Mouse (Mus musculus): ENCODE measurements at regions not wholly inside any gene's neighbourhood (a gene's known extent, or its start where the extent isn't known, plus 50 kb on each side); places are given as distances from the start of the nearest gene placed in this dataset.

DNA sequence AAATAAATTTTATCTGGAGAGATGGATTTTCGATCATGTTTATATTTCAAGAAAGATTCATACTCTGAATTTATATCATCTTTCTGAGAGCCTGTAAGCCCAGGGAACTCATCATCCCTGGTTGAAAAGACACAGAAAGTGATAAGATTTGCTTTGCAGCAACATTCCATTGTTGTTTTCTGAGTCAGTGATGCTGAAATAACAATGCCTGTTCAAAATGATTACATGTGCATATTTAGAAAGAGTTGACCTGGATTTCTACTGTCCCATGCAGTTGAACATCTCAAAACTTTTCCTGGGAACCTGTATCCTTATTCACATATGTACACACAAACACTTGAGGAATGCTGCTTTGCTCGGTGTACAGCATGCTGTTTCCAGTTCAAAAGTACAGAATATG, 882.2 kb downstream of the Serpinb8 start:
- Histone ChIP-seq H3K27ac (replicated peaks; ENCODE audit: low read depth, low read length) (no peak overlapping the region), H3K4me2 (ENCODE audit: low read depth, low read length) (no peak overlapping the region), H3K9ac (replicated peaks; ENCODE audit: low read length) (no peak overlapping the region), H3K9me3 (replicated peaks; ENCODE audit: control insufficient read depth, low read length) (no peaks in the 10 kb centered on the region), H3K4me1 (ENCODE audit: control insufficient read depth, insufficient read depth, low read length) (no peaks in the 10 kb centered on the region), H3K4me3 (ENCODE audit: low read depth, low read length) (no peak overlapping the region), H3K36me3 (replicated peaks; ENCODE audit: control insufficient read depth, insufficient read depth, low read depth, low read length) (no peaks in the 10 kb centered on the region), H3K27me3 (ENCODE audit: control insufficient read depth, insufficient read depth, low read length) (no peaks in the 10 kb centered on the region)
- no peak for ATAC-seq (replicated peaks; ENCODE audit: insufficient number of reproducible peaks, low FRiP score, low TSS enrichment, low read depth)
- 93% methylated on average over 2 of the region's 2 CpGs for WGBS
- no peak for DNase-seq (ENCODE audit: low spot score)

DNA sequence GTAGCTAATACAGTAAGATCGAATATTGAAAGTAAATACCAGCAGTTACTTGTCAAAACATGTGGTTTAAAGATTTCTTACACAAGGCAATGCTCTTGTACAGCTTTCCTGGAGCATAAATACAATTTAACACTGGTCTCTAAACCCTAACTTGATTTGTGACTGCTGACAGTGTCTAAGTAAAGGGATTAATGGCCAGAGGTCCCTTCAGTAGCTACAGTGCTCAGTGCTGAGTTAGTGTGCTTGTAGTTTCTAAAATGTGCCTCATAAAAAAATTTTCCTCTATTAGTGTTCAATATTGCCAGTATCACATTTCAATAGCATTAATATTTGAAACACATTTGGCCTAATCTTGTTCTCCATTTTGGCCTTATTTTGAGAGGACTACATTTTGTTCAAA, 909.0 kb downstream of the Serpinb8 start:
- ATAC-seq (replicated peaks; ENCODE audit: insufficient number of reproducible peaks, low FRiP score, low TSS enrichment, low read depth) (no peak), DNase-seq (ENCODE audit: low spot score) (no peak)
- H3K4me3 ChIP-seq (ENCODE audit: low read depth, low read length), result no peak overlapping the region
- 74% methylated on average over 1 of the region's 1 CpGs for WGBS
- H3K36me3 ChIP-seq (replicated peaks; ENCODE audit: control insufficient read depth, insufficient read depth, low read depth, low read length), result no peaks in the 10 kb centered on the region
- H3K9me3 ChIP-seq (replicated peaks; ENCODE audit: control insufficient read depth, low read length), result no peaks in the 10 kb centered on the region
- H3K9ac ChIP-seq (replicated peaks; ENCODE audit: low read length), result no peak overlapping the region
- no peaks in the 10 kb centered on the region for H3K27me3 ChIP-seq (ENCODE audit: control insufficient read depth, insufficient read depth, low read length)
- H3K27ac ChIP-seq (replicated peaks; ENCODE audit: low read depth, low read length), result no peak overlapping the region
- H3K4me1 ChIP-seq (ENCODE audit: control insufficient read depth, insufficient read depth, low read length), result no peaks in the 10 kb centered on the region
- no peak overlapping the region for H3K4me2 ChIP-seq (ENCODE audit: low read depth, low read length)

- Histone ChIP-seq H3K4me2 (ENCODE audit: low read depth, low read length) (no peak overlapping the region), H3K4me1 (ENCODE audit: control insufficient read depth, insufficient read depth, low read length) (no peaks in the 10 kb centered on the region), H3K27ac (replicated peaks; ENCODE audit: low read depth, low read length) (no peak overlapping the region), H3K4me3 (ENCODE audit: low read depth, low read length) (no peak overlapping the region), H3K36me3 (replicated peaks; ENCODE audit: control insufficient read depth, insufficient read depth, low read depth, low read length) (no peaks in the 10 kb centered on the region), H3K27me3 (ENCODE audit: control insufficient read depth, insufficient read depth, low read length) (no peaks in the 10 kb centered on the region), H3K9me3 (replicated peaks; ENCODE audit: control insufficient read depth, low read length) (no peaks in the 10 kb centered on the region), H3K9ac (replicated peaks; ENCODE audit: low read length) (no peak overlapping the region)
- WGBS, result 56% methylated on average over 2 of the region's 2 CpGs
- DNase-seq (ENCODE audit: low spot score) (peak; percentile 8), ATAC-seq (replicated peaks; ENCODE audit: insufficient number of reproducible peaks, low FRiP score, low TSS enrichment, low read depth) (no peak)
Measured at GRCm38 (mm10) chr1:108527424-108527823, 937.6 kb downstream of the Serpinb8 start.

GRCm38 (mm10) chr1:108538238-108538637, 948.4 kb downstream of the Serpinb8 start:
- H3K27me3 ChIP-seq (ENCODE audit: control insufficient read depth, insufficient read depth, low read length), result no peaks in the 10 kb centered on the region
- no peaks in the 10 kb centered on the region for H3K4me1 ChIP-seq (ENCODE audit: control insufficient read depth, insufficient read depth, low read length)
- no peaks in the 10 kb centered on the region for H3K9me3 ChIP-seq (replicated peaks; ENCODE audit: control insufficient read depth, low read length)
- ATAC-seq (replicated peaks; ENCODE audit: insufficient number of reproducible peaks, low FRiP score, low TSS enrichment, low read depth) (no peak), DNase-seq (ENCODE audit: low spot score) (no peak)
- WGBS, result 68% methylated on average over 11 of the region's 11 CpGs
- H3K9ac ChIP-seq (replicated peaks; ENCODE audit: low read length), result no peak overlapping the region
- H3K36me3 ChIP-seq (replicated peaks; ENCODE audit: control insufficient read depth, insufficient read depth, low read depth, low read length), result no peaks in the 10 kb centered on the region
- H3K4me2 ChIP-seq (ENCODE audit: low read depth, low read length), result no peak overlapping the region
- no peak overlapping the region for H3K27ac ChIP-seq (replicated peaks; ENCODE audit: low read depth, low read length)
- no peak overlapping the region for H3K4me3 ChIP-seq (ENCODE audit: low read depth, low read length)

GRCm38 (mm10) chr1:108548721-108549120, 958.9 kb downstream of the Serpinb8 start:
- H3K27me3 ChIP-seq (ENCODE audit: control insufficient read depth, insufficient read depth, low read length), result no peaks in the 10 kb centered on the region
- no peak overlapping the region for H3K4me3 ChIP-seq (ENCODE audit: low read depth, low read length)
- no peaks in the 10 kb centered on the region for H3K4me1 ChIP-seq (ENCODE audit: control insufficient read depth, insufficient read depth, low read length)
- H3K27ac ChIP-seq (replicated peaks; ENCODE audit: low read depth, low read length), result no peak overlapping the region
- H3K9ac ChIP-seq (replicated peaks; ENCODE audit: low read length), result no peak overlapping the region
- no peak for ATAC-seq (replicated peaks; ENCODE audit: insufficient number of reproducible peaks, low FRiP score, low TSS enrichment, low read depth)
- 58% methylated on average over 2 of the region's 2 CpGs for WGBS
- no peaks in the 10 kb centered on the region for H3K9me3 ChIP-seq (replicated peaks; ENCODE audit: control insufficient read depth, low read length)
- H3K36me3 ChIP-seq (replicated peaks; ENCODE audit: control insufficient read depth, insufficient read depth, low read depth, low read length), result no peaks in the 10 kb centered on the region
- DNase-seq (ENCODE audit: low spot score), result no peak
- H3K4me2 ChIP-seq (ENCODE audit: low read depth, low read length), result no peak overlapping the region

- Histone ChIP-seq H3K9me3 (replicated peaks; ENCODE audit: control insufficient read depth, low read length) (no peaks in the 10 kb centered on the region), H3K4me1 (ENCODE audit: control insufficient read depth, insufficient read depth, low read length) (no peaks in the 10 kb centered on the region), H3K36me3 (replicated peaks; ENCODE audit: control insufficient read depth, insufficient read depth, low read depth, low read length) (no peaks in the 10 kb centered on the region), H3K27ac (replicated peaks; ENCODE audit: low read depth, low read length) (no peak overlapping the region), H3K4me2 (ENCODE audit: low read depth, low read length) (no peak overlapping the region), H3K4me3 (ENCODE audit: low read depth, low read length) (no peak overlapping the region), H3K27me3 (ENCODE audit: control insufficient read depth, insufficient read depth, low read length) (no peaks in the 10 kb centered on the region), H3K9ac (replicated peaks; ENCODE audit: low read length) (no peak overlapping the region)
- DNase-seq (ENCODE audit: low spot score), result no peak
- ATAC-seq (replicated peaks; ENCODE audit: insufficient number of reproducible peaks, low FRiP score, low TSS enrichment, low read depth), result no peak
- 83% methylated on average over 1 of the region's 1 CpGs for WGBS
Measured at GRCm38 (mm10) chr1:108558882-108559281, 969.1 kb downstream of the Serpinb8 start.

- Histone ChIP-seq H3K27ac (replicated peaks; ENCODE audit: low read depth, low read length) (no peak overlapping the region), H3K9ac (replicated peaks; ENCODE audit: low read length) (no peak overlapping the region), H3K9me3 (replicated peaks; ENCODE audit: control insufficient read depth, low read length) (no peaks in the 10 kb centered on the region), H3K36me3 (replicated peaks; ENCODE audit: control insufficient read depth, insufficient read depth, low read depth, low read length) (no peaks in the 10 kb centered on the region), H3K4me1 (ENCODE audit: control insufficient read depth, insufficient read depth, low read length) (no peaks in the 10 kb centered on the region), H3K4me2 (ENCODE audit: low read depth, low read length) (no peak overlapping the region), H3K4me3 (ENCODE audit: low read depth, low read length) (no peak overlapping the region), H3K27me3 (ENCODE audit: control insufficient read depth, insufficient read depth, low read length) (no peaks in the 10 kb centered on the region)
- 54% methylated on average over 1 of the region's 1 CpGs for WGBS
- no peak for ATAC-seq (replicated peaks; ENCODE audit: insufficient number of reproducible peaks, low FRiP score, low TSS enrichment, low read depth)
- no peak for DNase-seq (ENCODE audit: low spot score)
Measured at GRCm38 (mm10) chr1:108562981-108563380, 973.2 kb downstream of the Serpinb8 start.

- Histone ChIP-seq H3K9me3 (replicated peaks; ENCODE audit: control insufficient read depth, low read length) (no peaks in the 10 kb centered on the region), H3K27ac (replicated peaks; ENCODE audit: low read depth, low read length) (no peak overlapping the region), H3K9ac (replicated peaks; ENCODE audit: low read length) (no peak overlapping the region), H3K4me2 (ENCODE audit: low read depth, low read length) (no peak overlapping the region), H3K27me3 (ENCODE audit: control insufficient read depth, insufficient read depth, low read length) (no peaks in the 10 kb centered on the region), H3K4me3 (ENCODE audit: low read depth, low read length) (no peak overlapping the region), H3K36me3 (replicated peaks; ENCODE audit: control insufficient read depth, insufficient read depth, low read depth, low read length) (no peaks in the 10 kb centered on the region), H3K4me1 (ENCODE audit: control insufficient read depth, insufficient read depth, low read length) (no peaks in the 10 kb centered on the region)
- no peak; the same call in 1 of the 2 replicates for ATAC-seq (replicated peaks; ENCODE audit: insufficient number of reproducible peaks, low FRiP score, low TSS enrichment, low read depth)
- DNase-seq (ENCODE audit: low spot score), result peak; percentile 7
- WGBS, result 46% methylated on average over 3 of the region's 3 CpGs
Measured at GRCm38 (mm10) chr1:108571977-108572376, 982.2 kb downstream of the Serpinb8 start.

All from embryonic facial prominence, embryonic 11.5 days (tissue).